Mouse (Mus musculus): Measurements from ENCODE around the gene Nav2. TPM values are rescaled to one million over a fixed set of nuclear protein-coding genes. Genes with fewer than 3 reads are reported as not detected.

Gene Nav2
- polyA plus RNA-seq, 1 experiment from 2014 or later: 5.8 TPM

- WGBS: 25% methylated on average over 4 of the region's 4 CpGs
- no peaks in the 10 kb centered on the region for H3K4me1 ChIP-seq (replicated peaks; ENCODE audit: control insufficient read depth, insufficient read depth, low read length)
- H3K9me3 ChIP-seq (ENCODE audit: control insufficient read depth): no peaks in the 10 kb centered on the region
- H3K4me2 ChIP-seq (replicated peaks; ENCODE audit: low read depth): no peak overlapping the region
- H3K4me3 ChIP-seq (ENCODE audit: low read depth, low read length): no peak overlapping the region
- no peak overlapping the region for H3K9ac ChIP-seq (ENCODE audit: low read depth, low read length)
- H3K36me3 ChIP-seq (ENCODE audit: control insufficient read depth, insufficient read depth): no peaks in the 10 kb centered on the region
- no peak for ATAC-seq
- no peaks in the 10 kb centered on the region for H3K27me3 ChIP-seq (replicated peaks; ENCODE audit: control insufficient read depth, insufficient read depth, low read length)
- TF ChIP-seq CTCF (IDR thresholded peaks at IDR 0.05; ENCODE audit: low read depth): no peak
- H3K27ac ChIP-seq (ENCODE audit: low read depth, low read length): no peak overlapping the region
Observed at GRCm38 (mm10) chr7:49202971-49203370, 294.5 kb downstream of the Nav2 start.

- Histone ChIP-seq H3K27ac (ENCODE audit: low read depth, low read length) (no peak overlapping the region), H3K27me3 (replicated peaks; ENCODE audit: control insufficient read depth, insufficient read depth, low read length) (no peaks in the 10 kb centered on the region), H3K9me3 (ENCODE audit: control insufficient read depth) (no peaks in the 10 kb centered on the region), H3K4me2 (replicated peaks; ENCODE audit: low read depth) (no peak overlapping the region), H3K36me3 (ENCODE audit: control insufficient read depth, insufficient read depth) (no peaks in the 10 kb centered on the region), H3K4me3 (ENCODE audit: low read depth, low read length) (no peak overlapping the region), H3K9ac (ENCODE audit: low read depth, low read length) (no peak overlapping the region), H3K4me1 (replicated peaks; ENCODE audit: control insufficient read depth, insufficient read depth, low read length) (no peaks in the 10 kb centered on the region)
- no peak for TF ChIP-seq CTCF (IDR thresholded peaks at IDR 0.05; ENCODE audit: low read depth)
- WGBS: 73% methylated on average over 3 of the region's 3 CpGs
- ATAC-seq: no peak
Observed at GRCm38 (mm10) chr7:49204856-49205255, 296.3 kb downstream of the Nav2 start.

- Histone ChIP-seq H3K4me3 (ENCODE audit: low read depth, low read length) (no peak overlapping the region), H3K9ac (ENCODE audit: low read depth, low read length) (no peak overlapping the region), H3K9me3 (ENCODE audit: control insufficient read depth) (no peaks in the 10 kb centered on the region), H3K36me3 (ENCODE audit: control insufficient read depth, insufficient read depth) (no peaks in the 10 kb centered on the region), H3K4me1 (replicated peaks; ENCODE audit: control insufficient read depth, insufficient read depth, low read length) (no peaks in the 10 kb centered on the region), H3K27me3 (replicated peaks; ENCODE audit: control insufficient read depth, insufficient read depth, low read length) (no peaks in the 10 kb centered on the region), H3K4me2 (replicated peaks; ENCODE audit: low read depth) (no peak overlapping the region), H3K27ac (ENCODE audit: low read depth, low read length) (no peak overlapping the region)
- TF ChIP-seq CTCF (IDR thresholded peaks at IDR 0.05; ENCODE audit: low read depth): no peak
- 87% methylated on average over 1 of the region's 1 CpGs for WGBS
- no peak for ATAC-seq
Observed at GRCm38 (mm10) chr7:49205551-49205950, 297.0 kb downstream of the Nav2 start.

- TF ChIP-seq CTCF (IDR thresholded peaks at IDR 0.05; ENCODE audit: low read depth): no peak
- H3K9ac ChIP-seq (ENCODE audit: low read depth, low read length): no peak overlapping the region
- no peak for ATAC-seq
- no peak overlapping the region for H3K4me2 ChIP-seq (replicated peaks; ENCODE audit: low read depth)
- no peaks in the 10 kb centered on the region for H3K9me3 ChIP-seq (ENCODE audit: control insufficient read depth)
- H3K4me1 ChIP-seq (replicated peaks; ENCODE audit: control insufficient read depth, insufficient read depth, low read length): no peaks in the 10 kb centered on the region
- no peaks in the 10 kb centered on the region for H3K36me3 ChIP-seq (ENCODE audit: control insufficient read depth, insufficient read depth)
- no peak overlapping the region for H3K27ac ChIP-seq (ENCODE audit: low read depth, low read length)
- WGBS: 69% methylated on average over 5 of the region's 5 CpGs
- no peaks in the 10 kb centered on the region for H3K27me3 ChIP-seq (replicated peaks; ENCODE audit: control insufficient read depth, insufficient read depth, low read length)
- H3K4me3 ChIP-seq (ENCODE audit: low read depth, low read length): no peak overlapping the region
Observed at GRCm38 (mm10) chr7:49206775-49207676, 298.5 kb downstream of the Nav2 start.

GRCm38 (mm10) chr7:49209526-49209925, 301.0 kb downstream of the Nav2 start:
- Histone ChIP-seq H3K9me3 (ENCODE audit: control insufficient read depth) (no peaks in the 10 kb centered on the region), H3K4me3 (ENCODE audit: low read depth, low read length) (no peak overlapping the region), H3K36me3 (ENCODE audit: control insufficient read depth, insufficient read depth) (no peaks in the 10 kb centered on the region), H3K27ac (ENCODE audit: low read depth, low read length) (no peak overlapping the region), H3K27me3 (replicated peaks; ENCODE audit: control insufficient read depth, insufficient read depth, low read length) (no peaks in the 10 kb centered on the region), H3K4me1 (replicated peaks; ENCODE audit: control insufficient read depth, insufficient read depth, low read length) (no peaks in the 10 kb centered on the region), H3K9ac (ENCODE audit: low read depth, low read length) (no peak overlapping the region), H3K4me2 (replicated peaks; ENCODE audit: low read depth) (no peak overlapping the region)
- 82% methylated on average over 7 of the region's 7 CpGs for WGBS
- no peak for TF ChIP-seq CTCF (IDR thresholded peaks at IDR 0.05; ENCODE audit: low read depth)
- no peak for ATAC-seq

GRCm38 (mm10) chr7:49210721-49211120, 302.2 kb downstream of the Nav2 start:
- Histone ChIP-seq H3K27me3 (replicated peaks; ENCODE audit: control insufficient read depth, insufficient read depth, low read length) (no peaks in the 10 kb centered on the region), H3K9ac (ENCODE audit: low read depth, low read length) (no peak overlapping the region)

More at GRCm38 (mm10) chr7:49210721-49211120, 302.2 kb downstream of the Nav2 start:
- no peaks in the 10 kb centered on the region for H3K9me3 ChIP-seq (ENCODE audit: control insufficient read depth)
- H3K4me2 ChIP-seq (replicated peaks; ENCODE audit: low read depth): no peak overlapping the region
- no peak for ATAC-seq
- 84% methylated on average over 8 of the region's 8 CpGs for WGBS
- no peak for TF ChIP-seq CTCF (IDR thresholded peaks at IDR 0.05; ENCODE audit: low read depth)
- no peak overlapping the region for H3K27ac ChIP-seq (ENCODE audit: low read depth, low read length)
- H3K4me1 ChIP-seq (replicated peaks; ENCODE audit: control insufficient read depth, insufficient read depth, low read length): no peaks in the 10 kb centered on the region
- no peaks in the 10 kb centered on the region for H3K36me3 ChIP-seq (ENCODE audit: control insufficient read depth, insufficient read depth)
- no peak overlapping the region for H3K4me3 ChIP-seq (ENCODE audit: low read depth, low read length)

All from intestine, postnatal 0 days (tissue).